Mouse (Mus musculus): ENCODE measurements around the gene Celsr1.

GRCm38 (mm10) chr15:86064850-86065229 lies 31.3 kb upstream of the Celsr1 start:
- TF ChIP-seq POLR2A (IDR thresholded peaks at IDR 0.05; ENCODE audit: insufficient read depth, low read depth, low read length) (no peak), CTCF (IDR thresholded peaks at IDR 0.05; ENCODE audit: insufficient read depth, low read depth, low read length) (no peak)

Data from olfactory bulb, adult 2 months (tissue).